Mouse (Mus musculus) CH12F3 (cell line): Measurements from ENCODE around the gene Gm13871.
"Not testable (repeated sequence)": the region's sequence is repeated elsewhere in the genome, so short reads cannot be mapped to it uniquely, and the experiment has no call there.

ENCODE experiments used
- in situ Hi-C: fragments of 300-500 bp; cut with MboI; formaldehyde crosslinking; loops from 2 replicates; pipeline ENCODE4 v1.14.3; 2020; ENCODE audit warnings: low sequenced_read_pairs

Gm13871 gene

DNA sequence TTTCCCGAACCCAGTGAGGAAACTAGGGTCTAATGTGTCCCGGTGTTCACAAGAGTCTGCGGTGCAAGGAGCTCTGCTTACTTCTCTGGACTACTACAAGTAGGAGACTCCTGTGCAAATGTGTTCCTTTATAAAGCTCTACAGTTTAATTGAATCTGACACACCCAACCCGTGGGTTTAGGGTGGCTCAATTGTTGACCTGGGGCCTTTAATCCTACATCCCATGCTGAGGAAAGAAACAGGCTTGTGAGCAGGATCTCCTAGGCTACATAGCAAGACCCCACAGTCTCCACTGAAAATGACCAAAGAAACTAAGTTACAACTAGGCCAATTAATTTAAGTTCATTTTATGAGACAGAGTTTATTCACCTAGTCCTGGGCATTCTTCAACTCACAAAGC lies at the start of gene Gm13871:
Gene Gm13871, minus strand, starts transcription at position 101 of the 400 bp plus-strand sequence.
- in situ Hi-C loops = not testable (repeated sequence)

DNA sequence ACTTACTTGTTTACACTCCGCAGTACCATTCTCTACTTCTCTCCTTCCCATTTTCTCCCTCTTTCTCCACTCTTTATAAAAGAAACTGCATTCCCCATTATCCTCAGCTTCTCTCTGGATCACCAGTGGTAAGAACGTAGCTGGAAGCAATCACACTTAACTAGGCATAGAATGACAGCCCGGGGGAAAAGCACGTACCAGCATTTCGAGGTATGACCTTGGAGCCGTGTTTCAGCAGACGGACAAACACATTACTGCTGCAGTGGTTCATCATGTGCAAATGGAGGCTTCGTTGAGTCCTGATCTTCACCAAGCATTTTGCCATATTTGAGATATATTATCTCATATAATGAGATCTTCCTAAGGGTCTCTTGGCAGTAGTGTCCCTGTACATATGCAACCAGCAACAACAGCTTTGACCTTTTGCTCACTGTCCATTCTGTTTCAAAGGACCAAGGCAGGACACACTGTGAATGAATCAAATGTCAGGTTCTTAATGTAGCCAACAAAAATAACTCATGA lies 44.7 kb upstream of the Gm13871 start, which contains the start of gene 2310002L09Rik:
Gene 2310002L09Rik, minus strand, starts transcription at position 472 of the 522 bp plus-strand sequence.
- in situ Hi-C loops = no loop called here

DNA sequence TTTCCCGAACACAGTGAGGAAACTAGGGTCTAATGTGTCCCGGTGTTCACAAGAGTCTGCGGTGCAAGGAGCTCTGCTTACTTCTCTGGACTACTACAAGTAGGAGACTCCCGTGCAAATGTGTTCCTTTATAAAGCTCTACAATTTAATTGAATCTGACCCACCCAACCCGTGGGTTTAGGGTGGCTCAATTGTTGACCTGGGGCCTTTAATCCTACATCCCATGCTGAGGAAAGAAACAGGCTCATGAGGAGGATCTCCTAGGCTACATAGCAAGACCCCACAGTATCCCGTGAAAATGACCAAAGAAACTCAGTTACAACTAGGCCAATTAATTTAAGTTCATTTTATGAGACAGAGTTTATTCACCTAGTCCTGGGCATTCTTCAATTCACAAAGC lies 14.9 kb upstream of the Gm13871 start, which contains the start of gene Gm11756:
Gene Gm11756, minus strand, starts transcription at position 101 of the 400 bp plus-strand sequence.
- in situ Hi-C loops = not testable (repeated sequence)

DNA sequence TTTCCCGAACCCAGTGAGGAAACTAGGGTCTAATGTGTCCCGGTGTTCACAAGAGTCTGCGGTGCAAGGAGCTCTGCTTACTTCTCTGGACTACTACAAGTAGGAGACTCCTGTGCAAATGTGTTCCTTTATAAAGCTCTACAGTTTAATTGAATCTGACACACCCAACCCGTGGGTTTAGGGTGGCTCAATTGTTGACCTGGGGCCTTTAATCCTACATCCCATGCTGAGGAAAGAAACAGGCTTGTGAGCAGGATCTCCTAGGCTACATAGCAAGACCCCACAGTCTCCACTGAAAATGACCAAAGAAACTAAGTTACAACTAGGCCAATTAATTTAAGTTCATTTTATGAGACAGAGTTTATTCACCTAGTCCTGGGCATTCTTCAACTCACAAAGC lies 14.7 kb downstream of the Gm13871 start, which contains the start of gene Gm11757:
Gene Gm11757, minus strand, starts transcription at position 101 of the 400 bp plus-strand sequence.
- in situ Hi-C loops = not testable (repeated sequence)

DNA sequence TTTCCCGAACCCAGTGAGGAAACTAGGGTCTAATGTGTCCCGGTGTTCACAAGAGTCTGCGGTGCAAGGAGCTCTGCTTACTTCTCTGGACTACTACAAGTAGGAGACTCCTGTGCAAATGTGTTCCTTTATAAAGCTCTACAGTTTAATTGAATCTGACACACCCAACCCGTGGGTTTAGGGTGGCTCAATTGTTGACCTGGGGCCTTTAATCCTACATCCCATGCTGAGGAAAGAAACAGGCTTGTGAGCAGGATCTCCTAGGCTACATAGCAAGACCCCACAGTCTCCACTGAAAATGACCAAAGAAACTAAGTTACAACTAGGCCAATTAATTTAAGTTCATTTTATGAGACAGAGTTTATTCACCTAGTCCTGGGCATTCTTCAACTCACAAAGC lies 29.6 kb downstream of the Gm13871 start, which contains the start of gene Gm11758:
Gene Gm11758, minus strand, starts transcription at position 101 of the 400 bp plus-strand sequence.
- in situ Hi-C loops = not testable (repeated sequence)
